Mouse (Mus musculus) spleen, adult 2 months (tissue): ENCODE results near the gene Ninl.

Experiments used
- CTCF ChIP-seq: fragments of 200-500 bp; IDR thresholded peaks from 2 replicates; pipeline ENCODE4 v1.5.1; 2011; ENCODE audit warnings: mild to moderate bottlenecking, inconsistent platforms; ENCODE audit not compliant: insufficient read depth, insufficient read length, insufficient replicate concordance; ENCODE audit errors: extremely low read depth
- POLR2A ChIP-seq: fragments of 200-500 bp; IDR thresholded peaks from 2 replicates; pipeline ENCODE4 v1.6.1; 2011; ENCODE audit warnings: low read depth, low read length, inconsistent platforms

DNA sequence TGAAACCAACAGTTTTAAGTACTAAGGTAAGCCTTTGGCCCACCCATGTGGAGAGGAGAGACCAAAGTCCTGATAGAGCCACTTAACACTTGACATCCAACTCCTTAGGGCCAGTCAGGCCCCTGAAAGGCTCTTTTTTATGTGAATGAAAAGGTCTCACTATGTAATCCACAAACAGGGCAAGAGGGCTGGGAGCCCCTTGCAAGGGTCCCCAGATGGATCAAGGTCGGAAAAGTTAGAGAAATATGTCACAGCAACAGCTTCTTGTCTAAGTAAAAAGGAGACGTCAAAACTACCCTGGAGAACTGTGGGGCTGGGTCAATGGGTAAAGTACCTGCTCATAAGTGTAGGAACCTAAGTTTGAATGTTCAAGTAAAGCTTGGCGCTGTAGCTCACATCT, 74.5 kb downstream of the Ninl start:
- TF ChIP-seq CTCF (no peak), POLR2A (no peak)
